Mouse (Mus musculus): ENCODE data around the gene Slc16a3.

Gene Slc16a3

GRCm38 (mm10) chr11:120948328-120948727 is at the start of gene Slc16a3:
Gene Slc16a3, plus strand, starts transcription at chr11:120948480.
- in situ Hi-C loops (cut with MseI, MboI): no loop called here

GRCm38 (mm10) chr11:120900276-120901244 is 47.7 kb upstream of the Slc16a3 start:
- in situ Hi-C loops (cut with MseI, MboI): no loop called here

GRCm38 (mm10) chr11:120901729-120902486 is 46.4 kb upstream of the Slc16a3 start:
- in situ Hi-C loops (cut with MseI, MboI): no loop called here

GRCm38 (mm10) chr11:120902487-120903142 is 45.7 kb upstream of the Slc16a3 start:
- in situ Hi-C loops (cut with MseI, MboI): no loop called here

- in situ Hi-C loops (cut with MseI, MboI): no loop called here
These were observed 45.0 kb upstream of the Slc16a3 start for GRCm38 (mm10) chr11:120903159-120903850.

- in situ Hi-C loops (cut with MseI, MboI): no loop called here
These were observed 43.7 kb upstream of the Slc16a3 start for GRCm38 (mm10) chr11:120904561-120904960.

GRCm38 (mm10) chr11:120905430-120905873 is 42.8 kb upstream of the Slc16a3 start:
- in situ Hi-C loops (cut with MseI, MboI): no loop called here

- in situ Hi-C loops (cut with MseI, MboI): no loop called here
These were observed 34.5 kb upstream of the Slc16a3 start for GRCm38 (mm10) chr11:120913796-120914195.

- in situ Hi-C loops (cut with MseI, MboI): no loop called here
These were observed 31.8 kb upstream of the Slc16a3 start for GRCm38 (mm10) chr11:120916477-120916876.

GRCm38 (mm10) chr11:120917756-120918155 is 30.5 kb upstream of the Slc16a3 start:
- in situ Hi-C loops (cut with MseI, MboI): no loop called here

- in situ Hi-C loops (cut with MseI, MboI): no loop called here
These were observed 25.8 kb upstream of the Slc16a3 start for GRCm38 (mm10) chr11:120922528-120922927.

GRCm38 (mm10) chr11:120928468-120928867 is 19.8 kb upstream of the Slc16a3 start:
- in situ Hi-C loops (cut with MseI, MboI): no loop called here

GRCm38 (mm10) chr11:120931479-120931878 is 16.8 kb upstream of the Slc16a3 start:
- in situ Hi-C loops (cut with MseI, MboI): no loop called here

- in situ Hi-C loops (cut with MseI, MboI): no loop called here
These were observed 15.5 kb upstream of the Slc16a3 start, which contains the start of gene Ccdc57 for GRCm38 (mm10) chr11:120932564-120933398. Gene Ccdc57, minus strand, starts transcription at chr11:120932872.

- in situ Hi-C loops (cut with MseI, MboI): no loop called here
These were observed 10.3 kb upstream of the Slc16a3 start for GRCm38 (mm10) chr11:120937976-120938375.

GRCm38 (mm10) chr11:120938795-120939194 is 9.5 kb upstream of the Slc16a3 start:
- in situ Hi-C loops (cut with MseI, MboI): no loop called here

GRCm38 (mm10) chr11:120939712-120940341 is 8.5 kb upstream of the Slc16a3 start:
- in situ Hi-C loops (cut with MseI, MboI): no loop called here

GRCm38 (mm10) chr11:120940959-120941358 is 7.3 kb upstream of the Slc16a3 start:
- in situ Hi-C loops (cut with MseI, MboI): no loop called here

GRCm38 (mm10) chr11:120945266-120945665 is 3.0 kb upstream of the Slc16a3 start:
- in situ Hi-C loops (cut with MseI, MboI): no loop called here

GRCm38 (mm10) chr11:120945926-120946325 is 2.4 kb upstream of the Slc16a3 start:
- in situ Hi-C loops (cut with MseI, MboI): no loop called here

Measured in mouse trophoblast stem cell (cell line).